Mouse (Mus musculus): ENCODE measurements at regions not wholly inside any gene's neighbourhood (a gene's known extent, or its start where the extent isn't known, plus 50 kb on each side); places are given as distances from the start of the nearest gene placed in this dataset.

GRCm38 (mm10) chr11:48261089-48261488, 272.3 kb upstream of the Sgcd start:
- TF ChIP-seq CTCF (IDR thresholded peaks at IDR 0.05; ENCODE audit: borderline replicate concordance, extremely low read depth, insufficient read depth, insufficient read length) (no peak; the same call in 1 of the 2 replicates), POLR2A (IDR thresholded peaks at IDR 0.05; ENCODE audit: borderline replicate concordance, extremely low read depth, insufficient read depth, insufficient read length, poor library complexity, severe bottlenecking) (no peak)
- no peak for DNase-seq (ENCODE audit: low read depth)

- peak; percentile 69 for DNase-seq (ENCODE audit: low read depth)
- TF ChIP-seq POLR2A (IDR thresholded peaks at IDR 0.05; ENCODE audit: borderline replicate concordance, extremely low read depth, insufficient read depth, insufficient read length, poor library complexity, severe bottlenecking) (no peak), CTCF (IDR thresholded peaks at IDR 0.05; ENCODE audit: borderline replicate concordance, extremely low read depth, insufficient read depth, insufficient read length) (no peak)
These were observed 262.0 kb upstream of the Sgcd start for GRCm38 (mm10) chr11:48250678-48251317.

DNA sequence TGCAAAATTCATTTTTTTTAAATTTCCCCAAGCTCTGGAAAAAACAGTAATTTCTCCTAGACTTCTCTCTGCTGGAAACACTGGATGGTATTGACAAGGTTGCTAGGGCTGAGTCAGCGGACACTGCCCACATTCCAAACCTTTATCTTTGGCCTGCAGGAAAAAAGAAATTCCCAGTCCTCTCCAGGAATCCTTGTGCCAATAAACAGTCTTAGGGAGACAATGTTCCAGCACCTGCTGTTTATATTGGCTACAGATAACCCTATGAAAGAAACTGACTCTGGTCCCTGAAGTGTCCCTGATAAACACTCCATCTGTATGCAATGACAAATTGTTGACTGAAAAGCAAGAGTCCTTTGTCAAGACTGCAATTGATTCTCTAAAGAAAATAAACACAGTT, 260.5 kb upstream of the Sgcd start:
- DNase-seq (ENCODE audit: low read depth) = no peak
- TF ChIP-seq POLR2A (IDR thresholded peaks at IDR 0.05; ENCODE audit: borderline replicate concordance, extremely low read depth, insufficient read depth, insufficient read length, poor library complexity, severe bottlenecking) (no peak), CTCF (IDR thresholded peaks at IDR 0.05; ENCODE audit: borderline replicate concordance, extremely low read depth, insufficient read depth, insufficient read length) (no peak)

DNA sequence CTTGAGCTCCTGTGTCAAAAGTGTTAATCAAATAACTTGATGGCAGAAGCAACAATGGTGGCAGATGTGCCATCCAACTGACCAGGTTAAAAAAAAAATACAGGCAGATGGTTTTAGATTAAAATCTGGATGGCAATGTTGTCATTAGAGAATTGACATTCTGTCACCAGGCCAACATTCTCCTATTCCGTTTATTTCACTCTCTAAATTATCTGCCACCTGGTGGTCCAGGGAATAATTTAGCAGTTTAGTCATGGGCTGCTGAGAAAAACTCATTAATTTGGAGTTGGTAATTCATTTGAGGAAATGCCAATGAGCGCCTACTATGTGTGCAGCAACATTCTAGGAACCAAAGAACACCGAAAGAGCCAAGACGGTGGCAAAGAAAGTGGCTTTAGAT, 232.4 kb upstream of the Sgcd start:
- no peak for TF ChIP-seq POLR2A (IDR thresholded peaks at IDR 0.05; ENCODE audit: borderline replicate concordance, extremely low read depth, insufficient read depth, insufficient read length, poor library complexity, severe bottlenecking)
- no peak for TF ChIP-seq CTCF (IDR thresholded peaks at IDR 0.05; ENCODE audit: borderline replicate concordance, extremely low read depth, insufficient read depth, insufficient read length)
- DNase-seq (ENCODE audit: low read depth) = peak; percentile 76

DNA sequence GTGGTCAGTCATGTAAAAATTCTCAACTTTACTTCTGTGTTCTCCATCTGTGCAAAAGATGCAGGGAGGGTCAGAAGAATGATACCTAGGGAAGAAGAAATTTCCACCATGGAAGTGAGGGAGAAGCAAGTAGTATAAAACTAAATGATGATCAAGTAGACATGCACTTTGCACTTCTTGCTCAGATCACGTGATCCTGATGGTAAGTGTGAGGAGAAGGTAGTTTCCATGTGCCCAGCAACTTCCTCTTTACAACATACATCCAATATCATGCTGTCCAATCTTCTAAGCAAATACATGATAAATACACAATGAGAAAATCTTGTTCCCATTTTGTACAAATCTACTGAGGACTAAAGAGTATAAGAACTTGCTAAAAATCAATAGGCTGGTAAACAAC, 230.4 kb upstream of the Sgcd start:
- DNase-seq (ENCODE audit: low read depth) = no peak
- TF ChIP-seq CTCF (IDR thresholded peaks at IDR 0.05; ENCODE audit: borderline replicate concordance, extremely low read depth, insufficient read depth, insufficient read length) (no peak), POLR2A (IDR thresholded peaks at IDR 0.05; ENCODE audit: borderline replicate concordance, extremely low read depth, insufficient read depth, insufficient read length, poor library complexity, severe bottlenecking) (no peak)

DNA sequence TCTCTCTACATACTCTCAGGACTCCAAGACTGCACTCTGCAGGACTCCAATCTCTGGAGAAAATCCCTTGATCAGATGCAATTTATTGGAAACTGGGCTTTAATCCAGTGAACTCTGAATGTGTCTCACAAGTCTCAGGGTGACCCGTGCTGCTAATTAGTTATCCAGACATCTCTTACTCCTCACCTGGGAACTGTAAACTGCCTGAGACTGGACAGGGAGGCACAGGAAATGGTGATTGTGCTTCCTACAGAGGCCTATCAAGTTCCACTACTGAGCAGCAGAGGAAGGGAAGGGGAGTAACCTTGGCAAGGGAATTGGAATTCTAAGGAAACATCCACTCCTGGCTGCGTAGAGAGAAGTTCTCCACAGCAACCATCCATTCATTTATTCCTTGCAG, 228.0 kb upstream of the Sgcd start:
- DNase-seq (ENCODE audit: low read depth) = no peak
- TF ChIP-seq CTCF (IDR thresholded peaks at IDR 0.05; ENCODE audit: borderline replicate concordance, extremely low read depth, insufficient read depth, insufficient read length) (no peak), POLR2A (IDR thresholded peaks at IDR 0.05; ENCODE audit: borderline replicate concordance, extremely low read depth, insufficient read depth, insufficient read length, poor library complexity, severe bottlenecking) (no peak)

- peak; percentile 75 for DNase-seq (ENCODE audit: low read depth)
- TF ChIP-seq POLR2A (IDR thresholded peaks at IDR 0.05; ENCODE audit: borderline replicate concordance, extremely low read depth, insufficient read depth, insufficient read length, poor library complexity, severe bottlenecking) = no peak
- no peak for TF ChIP-seq CTCF (IDR thresholded peaks at IDR 0.05; ENCODE audit: borderline replicate concordance, extremely low read depth, insufficient read depth, insufficient read length)
These were observed 197.8 kb upstream of the Sgcd start for GRCm38 (mm10) chr11:48186604-48187003.

GRCm38 (mm10) chr11:48178943-48179342, 190.2 kb upstream of the Sgcd start:
- TF ChIP-seq CTCF (IDR thresholded peaks at IDR 0.05; ENCODE audit: borderline replicate concordance, extremely low read depth, insufficient read depth, insufficient read length) = no peak
- TF ChIP-seq POLR2A (IDR thresholded peaks at IDR 0.05; ENCODE audit: borderline replicate concordance, extremely low read depth, insufficient read depth, insufficient read length, poor library complexity, severe bottlenecking) = no peak
- peak; percentile 26 for DNase-seq (ENCODE audit: low read depth)

DNA sequence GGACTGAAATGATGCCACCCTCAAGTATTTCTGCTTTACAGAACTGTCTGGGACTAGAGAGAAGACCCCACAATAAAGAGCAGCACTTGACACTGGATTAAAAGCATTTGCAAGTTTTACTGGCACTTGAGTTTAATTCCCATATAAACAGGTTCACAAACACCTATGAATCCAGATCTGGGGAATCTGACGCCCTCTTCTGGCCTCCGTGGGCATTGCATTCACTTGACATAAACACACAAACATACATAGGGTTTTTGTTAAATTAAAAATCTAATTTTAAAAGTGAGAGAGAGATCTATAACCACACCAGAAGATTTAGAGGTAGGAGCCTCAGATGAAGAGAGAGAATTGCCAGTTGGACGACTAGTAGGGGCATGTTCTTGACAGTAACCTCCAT, 189.4 kb upstream of the Sgcd start:
- TF ChIP-seq POLR2A (IDR thresholded peaks at IDR 0.05; ENCODE audit: borderline replicate concordance, extremely low read depth, insufficient read depth, insufficient read length, poor library complexity, severe bottlenecking) (no peak), CTCF (IDR thresholded peaks at IDR 0.05; ENCODE audit: borderline replicate concordance, extremely low read depth, insufficient read depth, insufficient read length) (peak; percentile 27; the same call in 1 of the 2 replicates)
- no peak for DNase-seq (ENCODE audit: low read depth)

- no peak for DNase-seq (ENCODE audit: low read depth)
- TF ChIP-seq CTCF (IDR thresholded peaks at IDR 0.05; ENCODE audit: borderline replicate concordance, extremely low read depth, insufficient read depth, insufficient read length) (no peak), POLR2A (IDR thresholded peaks at IDR 0.05; ENCODE audit: borderline replicate concordance, extremely low read depth, insufficient read depth, insufficient read length, poor library complexity, severe bottlenecking) (no peak)
These were observed 187.7 kb upstream of the Sgcd start for GRCm38 (mm10) chr11:48176451-48176850.

- TF ChIP-seq CTCF (IDR thresholded peaks at IDR 0.05; ENCODE audit: borderline replicate concordance, extremely low read depth, insufficient read depth, insufficient read length) (no peak), POLR2A (IDR thresholded peaks at IDR 0.05; ENCODE audit: borderline replicate concordance, extremely low read depth, insufficient read depth, insufficient read length, poor library complexity, severe bottlenecking) (no peak)
- DNase-seq (ENCODE audit: low read depth) = no peak
These were observed 163.4 kb upstream of the Sgcd start for GRCm38 (mm10) chr11:48152219-48152618.

DNA sequence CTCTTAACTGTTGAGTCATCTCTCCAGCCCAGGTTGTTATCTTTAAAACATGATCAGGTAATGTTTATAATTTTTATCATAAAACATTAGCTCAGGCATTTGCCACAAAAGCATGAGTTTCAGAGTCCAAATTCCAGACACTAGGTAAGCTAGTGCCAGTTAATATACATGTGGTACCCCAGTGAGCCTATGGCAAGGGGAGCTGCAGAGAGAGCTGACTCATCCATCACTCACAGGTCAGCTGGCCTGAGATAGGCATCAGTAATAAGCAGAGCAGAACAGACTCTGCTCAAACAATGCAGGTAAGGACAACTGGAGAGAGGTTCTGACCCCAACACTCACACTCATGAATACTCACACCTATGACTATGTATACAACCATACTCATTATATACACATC, 144.6 kb upstream of the Sgcd start:
- no peak for TF ChIP-seq CTCF (IDR thresholded peaks at IDR 0.05; ENCODE audit: borderline replicate concordance, extremely low read depth, insufficient read depth, insufficient read length)
- TF ChIP-seq POLR2A (IDR thresholded peaks at IDR 0.05; ENCODE audit: borderline replicate concordance, extremely low read depth, insufficient read depth, insufficient read length, poor library complexity, severe bottlenecking) = no peak
- no peak for DNase-seq (ENCODE audit: low read depth)
